Mouse (Mus musculus) Patski (cell line): Measurements from ENCODE around the gene Nectin3. TPM values are rescaled to one million over a fixed set of nuclear protein-coding genes. Genes with fewer than 3 reads are reported as not detected.
"Not testable (repeated sequence)": the region's sequence is repeated elsewhere in the genome, so short reads cannot be mapped to it uniquely, and the experiment has no call there.

ENCODE experiments used
- ATAC-seq: fragments of 100-300 bp; one replicate; pipeline ENCODE4 v1.8.0; 2021
- CTCF ChIA-PET: fragments of 350-600 bp; sonication (Branson Sonifier 250); formaldehyde crosslinking; loops from one replicate; lab custom pipeline; 2022; ENCODE audit warnings: inconsistent platforms; lab: Charles Lee
- POLR2A ChIA-PET: fragments of 350-600 bp; sonication (Branson Sonifier 250); formaldehyde crosslinking; loops from one replicate; lab custom pipeline; 2022; ENCODE audit warnings: antibody characterized with exemption, inconsistent platforms; lab: Charles Lee
- DNase-seq: peaks from one replicate; pipeline ENCODE4 v3.0.0-alpha.2; 2011; ENCODE audit warnings: low read depth, low spot score
- H3K27me3 ChIP-seq: fragments of 371-371 bp; one replicate; pipeline ENCODE4 v1.5.1; 2021
- CTCF ChIP-seq: fragments of 100-300 bp; IDR thresholded peaks from one replicate; pipeline ENCODE4 v1.5.1; 2021
- in situ Hi-C: fragments of 300-500 bp; cut with MboI; formaldehyde crosslinking; loops from 3 replicates; pipeline ENCODE4 v1.11.1; 2018; ENCODE audit warnings: low pct_unique_long_range_greater_than_20kb, mixed read lengths
- polyA plus RNA-seq: library from polyadenylated mRNA; unstranded; gene quantifications from one replicate; pipeline ENCODE4 v1.2.3, GENCODE M21; 2021

Nectin3 gene
- polyA plus RNA-seq, 1 experiment from 2014 or later, result 14.2 TPM

- CTCF ChIA-PET, result interaction anchor here (1.1 kb wide), 1 partner anchor 10 kb away, joined by 3 read pairs; no protein-coding TSS in a partner anchor
- POLR2A ChIA-PET, result no interaction called here
- DNase-seq, result no peak
- in situ Hi-C loops, result no loop called here
- H3K27me3 ChIP-seq, result peaks cover 11% of the 10 kb centered on the region
- no peak for TF ChIP-seq CTCF
- ATAC-seq, result no peak
Measured at GRCm38 (mm10) chr16:46376575-46376974, 121.8 kb downstream of the Nectin3 start.

- H3K27me3 ChIP-seq, result peaks cover 16% of the 10 kb centered on the region
- DNase-seq (no peak), ATAC-seq (no peak)
- in situ Hi-C loops, result no loop called here
- TF ChIP-seq CTCF, result no peak
- ChIA-PET CTCF (no interaction called here), POLR2A (interaction anchor here (0.6 kb wide), 1 partner anchor 856 kb away, joined by 5 read pairs; no protein-coding TSS in a partner anchor)
Measured at GRCm38 (mm10) chr16:46362022-46362421, 136.3 kb downstream of the Nectin3 start.

- peaks cover 20% of the 10 kb centered on the region for H3K27me3 ChIP-seq
- in situ Hi-C loops, POLR2A ChIA-PET, ATAC-seq, DNase-seq: not testable (repeated sequence)
- CTCF ChIA-PET, result interaction anchor here (1.4 kb wide), 1 partner anchor 12 kb away, joined by 3 read pairs; no protein-coding TSS in a partner anchor
Measured at GRCm38 (mm10) chr16:46357658-46358057, 140.7 kb downstream of the Nectin3 start.

GRCm38 (mm10) chr16:46356663-46357062 lies 141.7 kb downstream of the Nectin3 start:
- DNase-seq, result no peak
- POLR2A ChIA-PET, result no interaction called here

More at GRCm38 (mm10) chr16:46356663-46357062, 141.7 kb downstream of the Nectin3 start:
- TF ChIP-seq CTCF, result no peak
- no peak for ATAC-seq
- in situ Hi-C loops, result no loop called here
- CTCF ChIA-PET, result interaction anchor here (1.4 kb wide), 1 partner anchor 13 kb away, joined by 3 read pairs; no protein-coding TSS in a partner anchor
- H3K27me3 ChIP-seq, result peaks cover 20% of the 10 kb centered on the region
